Mouse (Mus musculus): ENCODE data around the gene Slc26a5. TPM values are rescaled to one million over a fixed set of nuclear protein-coding genes. Genes with fewer than 3 reads are reported as not detected.

Slc26a5 gene
- not detected for polyA plus RNA-seq (2012; fragmentation: generic; extraction: Trizol)

GRCm38 (mm10) chr5:21865346-21866107, at the start of gene Slc26a5:
TSS of gene Slc26a5 (minus strand) at chr5:21865604.

GRCm38 (mm10) chr5:21785053-21785452, 80.4 kb downstream of the Slc26a5 start, which contains the start of the genes Dnajc2 and Psmc2:
TSS of gene Dnajc2 (minus strand) at chr5:21785251.
TSS of gene Psmc2 (plus strand) at chr5:21785283.

Other genes starting within 250 kb of the Slc26a5 start
- gene Fbxl13, start 220.0 kb downstream of the Slc26a5 start, polyA plus RNA-seq (2012; fragmentation: generic; extraction: Trizol), result under 1 TPM; 0.04 to 0.12 TPM
- 10 to 100 TPM in 1 of 2 experiments, 1 to 10 TPM in 1; 2.7 to 22.1 TPM for gene Armc10, start 219.8 kb downstream of the Slc26a5 start, polyA plus RNA-seq (2012; fragmentation: generic; extraction: Trizol)
- gene Napepld, start 164.2 kb downstream of the Slc26a5 start, polyA plus RNA-seq (2012; fragmentation: generic; extraction: Trizol), result 1 to 10 TPM in 1 of 2 experiments, under 1 TPM in 1; 0.15 to 1.4 TPM
- 10 to 100 TPM; 83.6 to 92.9 TPM for gene Pmpcb, start 128.5 kb downstream of the Slc26a5 start, polyA plus RNA-seq (2012; fragmentation: generic; extraction: Trizol)
- gene Dnajc2, start 80.4 kb downstream of the Slc26a5 start, polyA plus RNA-seq (2012; fragmentation: generic; extraction: Trizol), result 1 to 10 TPM; 3.0 to 7.6 TPM
- 100 to 1,000 TPM; 128 to 130 TPM for gene Psmc2, start 80.3 kb downstream of the Slc26a5 start, polyA plus RNA-seq (2012; fragmentation: generic; extraction: Trizol)

Data from C3H10T1/2 (cell line).